Mouse (Mus musculus): ENCODE measurements around the gene Neurod1.

GRCm38 (mm10) chr2:79498990-79499755 lies 42.6 kb upstream of the Neurod1 start:
- TF ChIP-seq POLR2AphosphoS5 (IDR thresholded peaks at IDR 0.05; ENCODE audit: borderline replicate concordance, low read depth, low read length): no peak
- TF ChIP-seq ETS1 (IDR thresholded peaks at IDR 0.05; ENCODE audit: low read depth, low read length): no peak
